In the genomic region with DNA sequence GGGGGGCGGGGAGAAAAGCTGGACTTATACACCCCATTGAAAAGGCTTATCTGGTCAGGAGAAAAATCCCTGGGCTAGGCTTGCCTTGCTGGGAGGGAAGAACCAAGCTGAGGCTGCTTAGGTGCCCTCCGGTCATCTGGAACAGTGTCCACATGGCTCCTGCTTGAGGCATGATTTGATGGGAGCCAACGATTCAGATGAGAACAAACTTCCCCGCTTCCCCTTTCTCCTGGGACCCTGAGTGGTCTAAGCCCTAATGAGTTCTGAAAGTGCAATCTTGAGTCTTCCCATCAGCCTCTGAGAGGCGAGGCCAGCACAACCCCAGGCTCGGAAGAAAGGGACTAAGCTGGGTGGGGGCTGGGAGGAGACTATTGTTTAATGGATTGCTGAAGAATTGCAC, we compare ENCODE assay signal across 7 mouse cellular contexts.
DNase-seq lines count a peak whose midpoint lies in the region; ATAC-seq lines count a peak whose summit lies in the region.

No protein-coding gene starts in this region.

- H3K9ac ChIP-seq in embryonic facial prominence, embryonic 12.5 days = peak overlapping the region; percentile 35
- peak overlapping the region; percentile 78 for H3K9ac ChIP-seq in hindbrain, embryonic 14.5 days

- H3K36me3 ChIP-seq in megakaryocyte, embryonic 14.5 days (replicated peaks; ENCODE audit: low read length) = no peaks in the 10 kb centered on the region
- H3K36me3 ChIP-seq in embryonic facial prominence, embryonic 12.5 days = no peaks in the 10 kb centered on the region
- no peaks in the 10 kb centered on the region for H3K36me3 ChIP-seq in hindbrain, embryonic 14.5 days (replicated peaks; ENCODE audit: control insufficient read depth, insufficient read depth)
- H3K36me3 ChIP-seq in midbrain, embryonic 10.5 days = no peaks in the 10 kb centered on the region

- H3K27ac ChIP-seq in embryonic facial prominence, embryonic 12.5 days = peak overlapping the region; percentile 77
- H3K27ac ChIP-seq in hindbrain, embryonic 14.5 days = peak overlapping the region; percentile 98
- peak overlapping the region; percentile 91 for H3K27ac ChIP-seq in midbrain, embryonic 10.5 days (replicated peaks)

- peaks cover 21% of the 10 kb centered on the region for H3K4me1 ChIP-seq in megakaryocyte, embryonic 14.5 days
- H3K4me1 ChIP-seq in embryonic facial prominence, embryonic 12.5 days = peaks cover 11% of the 10 kb centered on the region; the same call in 1 of the 2 replicates
- peaks cover 15% of the 10 kb centered on the region for H3K4me1 ChIP-seq in hindbrain, embryonic 14.5 days (replicated peaks; ENCODE audit: control insufficient read depth, insufficient read depth, low read length)
- H3K4me1 ChIP-seq in midbrain, embryonic 10.5 days = peaks cover 36% of the 10 kb centered on the region

- peaks cover 15% of the 10 kb centered on the region for H3K27me3 ChIP-seq in megakaryocyte, embryonic 14.5 days (replicated peaks)
- H3K27me3 ChIP-seq in embryonic facial prominence, embryonic 12.5 days = no peaks in the 10 kb centered on the region
- H3K27me3 ChIP-seq in hindbrain, embryonic 14.5 days (ENCODE audit: control insufficient read depth, insufficient read depth, low read length) = no peaks in the 10 kb centered on the region
- no peaks in the 10 kb centered on the region for H3K27me3 ChIP-seq in midbrain, embryonic 10.5 days (ENCODE audit: low read depth, poor library complexity, severe bottlenecking)

- WGBS in embryonic facial prominence, embryonic 12.5 days = 0% methylated on average over 5 of the region's 6 CpGs
- WGBS in hindbrain, embryonic 14.5 days = 1% methylated on average over 5 of the region's 6 CpGs
- WGBS in midbrain, embryonic 10.5 days = under 1% methylated on average over 6 of the region's 6 CpGs

- peak; percentile 77 for DNase-seq in hindbrain, embryonic 14.5 days (ENCODE audit: low spot score)
- no peak for DNase-seq in midbrain, embryonic 10.5 days (ENCODE audit: low spot score)
- no peak for DNase-seq in ovary, postnatal 36 days (ENCODE audit: low spot score)
- no peak for DNase-seq in adrenal gland, postnatal 25 days

- no peaks in the 10 kb centered on the region for H3K9me3 ChIP-seq in megakaryocyte, embryonic 14.5 days
- H3K9me3 ChIP-seq in embryonic facial prominence, embryonic 12.5 days = no peaks in the 10 kb centered on the region
- H3K9me3 ChIP-seq in hindbrain, embryonic 14.5 days (ENCODE audit: control insufficient read depth, low read length) = peaks cover 10% of the 10 kb centered on the region; the same call in 1 of the 2 replicates
- H3K9me3 ChIP-seq in midbrain, embryonic 10.5 days (replicated peaks) = peaks cover 6% of the 10 kb centered on the region; the same call in 1 of the 2 replicates

- peak overlapping the region; percentile 75 for H3K4me2 ChIP-seq in embryonic facial prominence, embryonic 12.5 days (replicated peaks)
- H3K4me2 ChIP-seq in hindbrain, embryonic 14.5 days (replicated peaks) = peak overlapping the region; percentile 65

- ATAC-seq in megakaryocyte, adult 5-6 weeks (ENCODE audit: poor library complexity, severe bottlenecking) = no peak
- peak; percentile 55 for ATAC-seq in embryonic facial prominence, embryonic 12.5 days (ENCODE audit: insufficient number of reproducible peaks, insufficient read depth, low FRiP score, low TSS enrichment)
- ATAC-seq in hindbrain, embryonic 14.5 days (ENCODE audit: low FRiP score) = peak; percentile 76

- H3K4me3 ChIP-seq in megakaryocyte, embryonic 14.5 days (replicated peaks) = peak overlapping the region; percentile 47
- H3K4me3 ChIP-seq in embryonic facial prominence, embryonic 12.5 days = peak overlapping the region; percentile 37
- H3K4me3 ChIP-seq in hindbrain, embryonic 14.5 days (replicated peaks; ENCODE audit: low read length) = peak overlapping the region; percentile 33
- peak overlapping the region; percentile 49 for H3K4me3 ChIP-seq in midbrain, embryonic 10.5 days
